Mouse (Mus musculus): ENCODE data around the gene Abcb6.

Gene Abcb6

GRCm38 (mm10) chr1:75208967-75209678 is 28.9 kb upstream of the Abcb6 start:
- CTCF ChIA-PET, result no interaction called here

- CTCF ChIA-PET, result no interaction called here
Measured at GRCm38 (mm10) chr1:75201236-75201635, 21.0 kb upstream of the Abcb6 start.

- CTCF ChIA-PET, result no interaction called here
Measured at GRCm38 (mm10) chr1:75192452-75192851, 12.3 kb upstream of the Abcb6 start.

- CTCF ChIA-PET, result interaction anchor here (0.5 kb wide), 1 partner anchor 11 kb away, joined by 3 read pairs; no protein-coding TSS in a partner anchor
Measured at GRCm38 (mm10) chr1:75191622-75192402, 11.6 kb upstream of the Abcb6 start, which contains the start of the genes Ankzf1 and Atg9a. Gene Ankzf1, plus strand, starts transcription at chr1:75192151. Gene Atg9a, minus strand, starts transcription at chr1:75192196.

GRCm38 (mm10) chr1:75191258-75191621 is 11.0 kb upstream of the Abcb6 start:
- CTCF ChIA-PET, result interaction anchor here (0.5 kb wide), 1 partner anchor 10 kb away, joined by 3 read pairs; no protein-coding TSS in a partner anchor

GRCm38 (mm10) chr1:75190577-75190976 is 10.4 kb upstream of the Abcb6 start:
- CTCF ChIA-PET, result interaction anchor here (0.5 kb wide), 1 partner anchor 345 kb away, joined by 3 read pairs; no protein-coding TSS in a partner anchor

- CTCF ChIA-PET, result no interaction called here
Measured at GRCm38 (mm10) chr1:75187914-75188483, 7.8 kb upstream of the Abcb6 start.

- CTCF ChIA-PET, result no interaction called here
Measured at GRCm38 (mm10) chr1:75187126-75187525, 6.9 kb upstream of the Abcb6 start.

GRCm38 (mm10) chr1:75185495-75185894 is 5.3 kb upstream of the Abcb6 start:
- CTCF ChIA-PET, result no interaction called here

- CTCF ChIA-PET, result no interaction called here
Measured at GRCm38 (mm10) chr1:75182160-75182559, 2.0 kb upstream of the Abcb6 start.

GRCm38 (mm10) chr1:75181377-75181870 is 1.2 kb upstream of the Abcb6 start:
- CTCF ChIA-PET, result no interaction called here

- CTCF ChIA-PET, result interaction anchor here (0.6 kb wide), 2 partner anchors 11 to 266 kb away, joined by 3 read pairs; no protein-coding TSS in a partner anchor
Measured at GRCm38 (mm10) chr1:75180741-75181140, 549 bp upstream of the Abcb6 start.

- CTCF ChIA-PET, result no interaction called here
Measured at GRCm38 (mm10) chr1:75179334-75180104, 673 bp downstream of the Abcb6 start.

- CTCF ChIA-PET, result interaction anchor here (0.7 kb wide), 1 partner anchor 67 kb away, joined by 4 read pairs; the partner anchor contains the start of gene Dnajb2
Measured at GRCm38 (mm10) chr1:75168472-75169464, 11.4 kb downstream of the Abcb6 start, which contains the start of gene Zfand2b. Gene Zfand2b, plus strand, starts transcription at chr1:75168646.

- CTCF ChIA-PET, result interaction anchor here (0.7 kb wide), 1 partner anchor 68 kb away, joined by 4 read pairs; the partner anchor contains the start of gene Dnajb2
Measured at GRCm38 (mm10) chr1:75168093-75168471, 12.1 kb downstream of the Abcb6 start.

GRCm38 (mm10) chr1:75160256-75160617 is 20.0 kb downstream of the Abcb6 start:
- CTCF ChIA-PET, result interaction anchor here (0.5 to 0.6 kb wide), 2 partner anchors 303 to 767 kb away, joined by 3 to 18 read pairs; no protein-coding TSS in a partner anchor

GRCm38 (mm10) chr1:75159540-75160255 is 20.5 kb downstream of the Abcb6 start:
- CTCF ChIA-PET, result interaction anchor here (0.6 kb wide), 1 partner anchor 766 kb away, joined by 18 read pairs; no protein-coding TSS in a partner anchor

- CTCF ChIA-PET, result no interaction called here
Measured at GRCm38 (mm10) chr1:75158990-75159389, 21.2 kb downstream of the Abcb6 start.

- CTCF ChIA-PET, result interaction anchor here (0.7 kb wide), 1 partner anchor 981 kb away, joined by 4 read pairs; no protein-coding TSS in a partner anchor
Measured at GRCm38 (mm10) chr1:75155837-75156236, 24.4 kb downstream of the Abcb6 start.
